Mouse (Mus musculus): ENCODE results near the gene Gm14443.
"Not testable (repeated sequence)": the region's sequence is repeated elsewhere in the genome, so short reads cannot be mapped to it uniquely, and the experiment has no call there.

GRCm38 (mm10) chr2:175141118-175141992 is 34.3 kb downstream of the Gm14443 start:
- not testable (repeated sequence) for TF ChIP-seq TAL1, GATA1 (IDR thresholded peaks at IDR 0.05; ENCODE audit: low read length)
